Mouse (Mus musculus) stomach, postnatal 0 days (tissue): ENCODE measurements around the gene Wtip. TPM values are rescaled to one million over a fixed set of nuclear protein-coding genes. Genes with fewer than 3 reads are reported as not detected.

Experiments used
- ATAC-seq: fragments of 200-750 bp; cut with Nextera tagmentation; 2 replicates; pipeline ENCODE4 v1.8.0; 2017; ENCODE audit not compliant: low FRiP score, low TSS enrichment
- DNase-seq: peaks from one replicate; pipeline ENCODE4 v3.0.0-alpha.2; 2016; ENCODE audit warnings: low spot score
- H3K27ac ChIP-seq: fragments of 300-500 bp; sonication (generic); replicated peaks from 2 replicates; pipeline ENCODE4 v1.5.1; 2014; ENCODE audit warnings: mild to moderate bottlenecking, control low read depth
- H3K27me3 ChIP-seq: fragments of 300-500 bp; sonication (generic); 2 replicates; pipeline ENCODE4 v1.6.1; 2014; ENCODE audit warnings: low read length; ENCODE audit not compliant: control insufficient read depth, insufficient read depth
- H3K36me3 ChIP-seq: fragments of 300-500 bp; sonication (generic); 2 replicates; pipeline ENCODE4 v1.6.1; 2014; ENCODE audit warnings: low read length, mixed read lengths; ENCODE audit not compliant: control insufficient read depth, insufficient read depth
- H3K4me1 ChIP-seq: fragments of 300-500 bp; sonication (generic); replicated peaks from 2 replicates; pipeline ENCODE4 v1.6.1; 2014; ENCODE audit warnings: antibody characterized with exemption; ENCODE audit not compliant: control insufficient read depth, insufficient read depth
- H3K4me2 ChIP-seq: fragments of 300-500 bp; sonication (generic); replicated peaks from 2 replicates; pipeline ENCODE4 v1.6.1; 2014; ENCODE audit warnings: low read depth, mild to moderate bottlenecking, control low read depth, moderate library complexity
- H3K4me3 ChIP-seq: fragments of 300-500 bp; sonication (generic); 2 replicates; pipeline ENCODE4 v1.5.1; 2014; ENCODE audit warnings: low read depth, low read length, control low read depth
- H3K9ac ChIP-seq: fragments of 300-500 bp; sonication (generic); 2 replicates; pipeline ENCODE4 v1.6.1; 2014; ENCODE audit warnings: mild to moderate bottlenecking, low read length, control low read depth, mixed read lengths
- H3K9me3 ChIP-seq: fragments of 300-500 bp; sonication (generic); 2 replicates; pipeline ENCODE4 v1.6.1; 2016; ENCODE audit warnings: low read length; ENCODE audit not compliant: control insufficient read depth
- CTCF ChIP-seq: IDR thresholded peaks from 2 replicates; pipeline ENCODE4 v1.5.1; 2016; ENCODE audit warnings: antibody characterized with exemption, low read depth, mild to moderate bottlenecking, moderate library complexity
- EP300 ChIP-seq: optimal IDR thresholded peaks from 2 replicates; pipeline ENCODE3; 2016; ENCODE audit warnings: antibody characterized with exemption
- whole genome bisulfite sequencing: fragments of 180-500 bp; shearing (Covaris S2); extraction: QIAGEN DNeasy Blood & Tissue Kit; methylation state at CpG from one replicate; pipeline ENCODE4 v1.1.7; 2014; 5-methylcytosine and 5-hydroxymethylcytosine counted together
- polyA plus RNA-seq: library from polyadenylated mRNA; unstranded; fragments of >200 nt; fragmentation: Nextera tagmentation; extraction: Ambion mirVana; gene quantifications from 2 replicates; pipeline ENCODE4 v1.2.1, GENCODE M21; 2015

The Wtip gene
- polyA plus RNA-seq, 1 experiment from 2014 or later = 3.5 TPM

DNA sequence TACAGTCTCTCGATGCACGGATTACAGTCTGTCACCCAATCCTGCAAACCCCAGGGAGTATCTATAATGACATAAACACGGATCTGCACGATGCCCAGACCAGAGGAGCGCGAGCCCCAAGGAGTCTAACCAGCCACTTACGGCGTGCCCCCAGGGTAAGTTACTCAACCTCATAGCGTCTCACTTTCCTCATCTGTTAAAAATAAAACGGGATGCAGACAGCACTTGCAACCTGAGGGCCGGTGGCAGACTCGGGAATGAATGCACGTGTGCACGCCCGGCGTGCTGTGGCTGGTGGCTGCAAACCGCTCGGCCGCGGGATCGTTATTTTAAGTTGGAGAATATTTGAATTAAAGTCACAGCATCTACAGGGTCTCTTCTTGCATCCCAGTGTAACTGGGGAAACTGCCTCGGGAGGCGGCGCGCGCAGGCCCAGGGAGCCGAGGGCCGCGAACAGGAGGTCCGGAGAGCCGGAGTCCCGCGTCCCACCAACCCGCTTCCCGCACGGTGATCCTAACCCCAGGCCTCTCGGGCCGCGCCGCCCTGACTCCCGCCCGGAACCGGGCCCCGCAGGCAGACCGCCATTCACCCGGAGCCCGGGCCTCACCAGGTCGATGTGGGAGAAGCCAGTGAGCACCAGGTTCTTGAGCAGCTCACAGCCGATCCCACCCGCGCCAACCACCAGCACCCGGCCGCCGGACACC, 34.9 kb upstream of the Wtip start:
- H3K4me3 ChIP-seq = peak overlapping the region; percentile 94
- TF ChIP-seq CTCF (no peak), EP300 (no peak)
- H3K4me1 ChIP-seq = no peaks in the 10 kb centered on the region
- ATAC-seq (peak; percentile 83), DNase-seq (no peak)
- H3K9ac ChIP-seq = peak overlapping the region; percentile 94
- peaks cover 5% of the 10 kb centered on the region for H3K36me3 ChIP-seq
- H3K27ac ChIP-seq = peak overlapping the region; percentile 90
- H3K4me2 ChIP-seq = peak overlapping the region; percentile 82
- WGBS = under 1% methylated on average over 49 of the region's 54 CpGs
- no peaks in the 10 kb centered on the region for H3K27me3 ChIP-seq
- H3K9me3 ChIP-seq = no peaks in the 10 kb centered on the region

- H3K4me2 ChIP-seq = no peak overlapping the region
- WGBS = 45% methylated on average over 4 of the region's 4 CpGs
These were observed 33.8 kb upstream of the Wtip start for GRCm38 (mm10) chr7:34166850-34167249.

DNA sequence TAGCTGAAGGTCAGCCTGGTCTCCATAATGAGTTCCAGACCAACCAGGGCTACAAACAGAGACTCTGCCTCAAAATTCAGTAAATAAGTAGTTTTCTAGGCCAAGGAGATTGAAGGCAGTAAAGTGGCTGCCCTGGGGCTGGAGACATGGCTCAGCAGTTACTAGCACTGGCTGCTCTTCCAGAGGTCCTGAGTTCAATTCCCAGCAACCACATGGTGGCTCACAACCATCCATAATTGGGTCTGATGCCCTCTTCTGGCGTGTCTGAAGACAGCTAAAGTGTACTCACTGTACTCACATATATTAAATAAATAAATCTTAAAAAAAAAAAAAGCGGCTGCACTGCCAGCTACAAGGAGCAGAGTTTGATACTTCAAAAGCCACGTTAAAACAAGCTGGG, 32.9 kb upstream of the Wtip start:
- Histone ChIP-seq H3K27me3 (no peaks in the 10 kb centered on the region), H3K9ac (no peak overlapping the region), H3K36me3 (peaks cover 17% of the 10 kb centered on the region), H3K4me3 (no peak overlapping the region), H3K27ac (no peak overlapping the region), H3K4me2 (no peak overlapping the region), H3K9me3 (no peaks in the 10 kb centered on the region), H3K4me1 (no peaks in the 10 kb centered on the region)
- DNase-seq (no peak), ATAC-seq (no peak)
- WGBS = 73% methylated on average over 3 of the region's 3 CpGs
- 0 out of 2 replicates have a peak, but pooled peaks have one; percentile 16 for TF ChIP-seq CTCF
- TF ChIP-seq EP300 = no peak

More at GRCm38 (mm10) chr7:34166850-34167249, 33.8 kb upstream of the Wtip start:
- Histone ChIP-seq H3K27me3 (no peaks in the 10 kb centered on the region), H3K4me1 (no peaks in the 10 kb centered on the region), H3K36me3 (peaks cover 9% of the 10 kb centered on the region), H3K9ac (no peak overlapping the region), H3K27ac (no peak overlapping the region), H3K9me3 (no peaks in the 10 kb centered on the region), H3K4me3 (no peak overlapping the region)
- no peak for ATAC-seq
- TF ChIP-seq EP300 (no peak), CTCF (peak; percentile 72)
- peak; percentile 71 for DNase-seq

DNA sequence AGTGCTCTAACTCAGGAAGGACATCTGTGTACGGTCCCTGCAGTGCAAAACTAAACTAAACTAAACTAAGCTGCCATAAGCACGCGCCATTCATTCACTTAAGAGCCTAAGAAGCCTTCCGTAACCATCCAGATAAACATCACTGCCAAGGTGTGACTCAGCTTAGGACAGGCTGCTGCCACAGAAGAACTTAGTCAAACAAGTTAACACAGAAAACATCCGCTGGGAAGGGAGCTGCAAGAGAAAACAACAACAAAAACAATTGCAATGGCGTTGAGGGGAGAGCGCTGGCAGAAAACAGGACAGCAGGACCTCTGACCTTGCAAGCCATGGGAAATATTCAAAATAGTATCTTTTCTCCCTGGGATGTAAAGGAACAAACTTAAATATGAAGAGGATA, 31.6 kb upstream of the Wtip start:
- Histone ChIP-seq H3K9ac (no peak overlapping the region), H3K9me3 (no peaks in the 10 kb centered on the region), H3K4me2 (no peak overlapping the region), H3K27me3 (no peaks in the 10 kb centered on the region), H3K4me3 (no peak overlapping the region), H3K36me3 (peaks cover 23% of the 10 kb centered on the region), H3K4me1 (no peaks in the 10 kb centered on the region), H3K27ac (no peak overlapping the region)
- 86% methylated on average over 7 of the region's 7 CpGs for WGBS
- no peak for DNase-seq
- TF ChIP-seq CTCF (no peak), EP300 (no peak)
- ATAC-seq = no peak

DNA sequence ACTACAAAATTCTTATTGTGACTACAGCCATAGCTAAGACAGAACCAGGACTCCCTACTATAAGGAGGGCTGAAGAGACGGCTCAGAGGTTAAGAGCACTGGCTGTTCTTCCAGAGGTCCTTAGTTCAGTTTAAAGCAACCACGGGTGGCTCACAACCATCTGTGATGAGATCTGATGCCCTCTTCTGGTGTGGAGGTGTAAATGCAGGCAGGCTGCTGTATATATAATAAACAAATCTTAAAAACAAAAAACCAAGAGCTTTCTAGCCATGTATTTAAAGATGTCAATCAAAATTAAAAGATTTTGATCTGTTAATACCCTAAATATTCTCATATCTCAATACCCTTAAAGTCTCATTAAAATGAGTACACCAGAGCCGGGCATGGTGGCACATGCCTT, 26.1 kb upstream of the Wtip start:
- Histone ChIP-seq H3K27me3 (no peaks in the 10 kb centered on the region), H3K4me3 (no peak overlapping the region), H3K4me2 (no peak overlapping the region), H3K4me1 (no peaks in the 10 kb centered on the region), H3K9me3 (no peaks in the 10 kb centered on the region), H3K27ac (no peak overlapping the region), H3K36me3 (peaks cover 45% of the 10 kb centered on the region), H3K9ac (no peak overlapping the region)
- ATAC-seq (no peak), DNase-seq (no peak)
- TF ChIP-seq CTCF (peak; percentile 36), EP300 (no peak)
- WGBS = 86% methylated on average over 3 of the region's 3 CpGs

- DNase-seq = peak; percentile 32
- Histone ChIP-seq H3K27ac (no peak overlapping the region), H3K4me1 (no peaks in the 10 kb centered on the region), H3K9ac (no peak overlapping the region), H3K27me3 (no peaks in the 10 kb centered on the region), H3K4me2 (no peak overlapping the region), H3K4me3 (no peak overlapping the region), H3K9me3 (no peaks in the 10 kb centered on the region), H3K36me3 (peaks cover 40% of the 10 kb centered on the region)
- TF ChIP-seq CTCF = no peak
- TF ChIP-seq EP300 = no peak
- peak; percentile 93 for ATAC-seq
- WGBS = 79% methylated on average over 3 of the region's 3 CpGs
These were observed 24.9 kb upstream of the Wtip start for GRCm38 (mm10) chr7:34157994-34158393.
